Mouse (Mus musculus) hindbrain, embryonic 13.5 days (tissue): Measurements from ENCODE around the gene Slc30a10. TPM values are rescaled to one million over a fixed set of nuclear protein-coding genes. Genes with fewer than 3 reads are reported as not detected.
A peak's percentile ranks its signal among the peaks of the same experiment; 100 is the strongest.

Experiments
- ATAC-seq: fragments of 200-750 bp; cut with Nextera tagmentation; 2 replicates; pipeline ENCODE4 v1.8.0; 2017; ENCODE audit warnings: moderate TSS enrichment; ENCODE audit not compliant: low FRiP score
- H3K27ac ChIP-seq: fragments of 300-500 bp; sonication (generic); 2 replicates; pipeline ENCODE4 v1.5.1; 2015; ENCODE audit warnings: inconsistent platforms, mild to moderate bottlenecking, moderate library complexity
- H3K27me3 ChIP-seq: fragments of 300-500 bp; sonication (generic); 2 replicates; pipeline ENCODE4 v1.6.1; 2015; ENCODE audit warnings: mild to moderate bottlenecking, inconsistent platforms
- H3K36me3 ChIP-seq: fragments of 300-500 bp; sonication (generic); 2 replicates; pipeline ENCODE4 v1.6.1; 2015; ENCODE audit warnings: mild to moderate bottlenecking, inconsistent platforms
- H3K4me1 ChIP-seq: fragments of 300-500 bp; sonication (generic); replicated peaks from 2 replicates; pipeline ENCODE4 v1.6.1; 2015; ENCODE audit warnings: inconsistent platforms
- H3K4me2 ChIP-seq: fragments of 300-500 bp; sonication (generic); 2 replicates; pipeline ENCODE4 v1.6.1; 2015; ENCODE audit warnings: inconsistent platforms, mild to moderate bottlenecking, moderate library complexity
- H3K4me3 ChIP-seq: fragments of 300-500 bp; sonication (generic); 2 replicates; pipeline ENCODE4 v1.5.1; 2015; ENCODE audit warnings: mild to moderate bottlenecking, inconsistent platforms
- H3K9ac ChIP-seq: fragments of 300-500 bp; sonication (generic); 2 replicates; pipeline ENCODE4 v1.6.1; 2015; ENCODE audit warnings: mild to moderate bottlenecking, inconsistent platforms
- H3K9me3 ChIP-seq: fragments of 300-500 bp; sonication (generic); 2 replicates; pipeline ENCODE4 v1.6.1; 2016; ENCODE audit warnings: inconsistent platforms
- WGBS: fragments of 180-500 bp; shearing (Covaris S2); methylation state at CpG from one replicate; pipeline ENCODE4 v1.1.7; 2015; 5-methylcytosine and 5-hydroxymethylcytosine counted together
- polyA plus RNA-seq: library from polyadenylated mRNA; unstranded; fragments of >200 nt; fragmentation: Nextera tagmentation; extraction: Ambion mirVana; gene quantifications from 2 replicates; pipeline ENCODE4 v1.2.1, GENCODE M21; 2015

Gene Slc30a10
- polyA plus RNA-seq, 1 experiment from 2014 or later: 3.8 TPM

GRCm38 (mm10) chr1:185441703-185442472 is 12.8 kb upstream of the Slc30a10 start:
- Histone ChIP-seq H3K4me1 (peaks cover 23% of the 10 kb centered on the region), H3K9me3 (no peaks in the 10 kb centered on the region), H3K9ac (no peak overlapping the region), H3K4me2 (no peak overlapping the region), H3K27ac (peak overlapping the region; percentile 56), H3K27me3 (no peaks in the 10 kb centered on the region), H3K4me3 (no peak overlapping the region), H3K36me3 (no peaks in the 10 kb centered on the region)
- peak; percentile 73; the same call in 1 of the 2 replicates for ATAC-seq
- WGBS: 54% methylated on average over 18 of the region's 18 CpGs

DNA sequence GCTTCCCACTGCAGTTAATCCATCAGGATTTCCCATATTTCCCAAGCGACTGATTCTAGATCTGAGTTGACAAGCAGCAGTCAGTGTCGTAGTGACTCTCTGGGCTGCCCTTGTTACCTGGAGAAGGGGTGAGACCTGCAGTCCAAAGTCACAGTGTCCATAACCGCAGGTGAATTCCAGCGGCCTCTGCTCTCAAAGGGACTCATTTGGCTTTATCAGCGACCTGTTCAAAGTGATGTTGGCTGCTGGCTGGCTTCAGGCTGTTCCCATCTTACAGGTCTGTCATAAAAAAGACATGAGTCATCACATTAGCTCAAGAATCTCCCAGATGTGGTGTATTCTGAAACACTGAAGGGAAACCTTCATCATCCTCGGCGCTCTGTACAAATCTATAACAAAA is 5.7 kb upstream of the Slc30a10 start:
- Histone ChIP-seq H3K36me3 (no peaks in the 10 kb centered on the region), H3K9me3 (no peaks in the 10 kb centered on the region), H3K4me1 (no peaks in the 10 kb centered on the region), H3K27ac (no peak overlapping the region), H3K27me3 (peaks cover 8% of the 10 kb centered on the region), H3K4me3 (no peak overlapping the region), H3K9ac (no peak overlapping the region), H3K4me2 (no peak overlapping the region)
- WGBS: 96% methylated on average over 7 of the region's 7 CpGs
- no peak for ATAC-seq

- Histone ChIP-seq H3K27ac (no peak overlapping the region), H3K4me1 (peaks cover 5% of the 10 kb centered on the region)
- WGBS: 80% methylated on average over 2 of the region's 2 CpGs
Observed at GRCm38 (mm10) chr1:185449727-185450126, 4.9 kb upstream of the Slc30a10 start.

GRCm38 (mm10) chr1:185451077-185451476 is 3.6 kb upstream of the Slc30a10 start:
- Histone ChIP-seq H3K4me3 (no peak overlapping the region), H3K9ac (no peak overlapping the region), H3K27me3 (peaks cover 30% of the 10 kb centered on the region), H3K9me3 (no peaks in the 10 kb centered on the region), H3K27ac (no peak overlapping the region), H3K4me1 (peaks cover 13% of the 10 kb centered on the region), H3K36me3 (no peaks in the 10 kb centered on the region), H3K4me2 (no peak overlapping the region)
- WGBS: 86% methylated on average over 8 of the region's 8 CpGs
- no peak for ATAC-seq

More at GRCm38 (mm10) chr1:185449727-185450126, 4.9 kb upstream of the Slc30a10 start:
- Histone ChIP-seq H3K36me3 (no peaks in the 10 kb centered on the region), H3K27me3 (peaks cover 16% of the 10 kb centered on the region), H3K4me3 (no peak overlapping the region), H3K9me3 (no peaks in the 10 kb centered on the region), H3K9ac (no peak overlapping the region), H3K4me2 (no peak overlapping the region)
- no peak for ATAC-seq

- Histone ChIP-seq H3K36me3 (no peaks in the 10 kb centered on the region), H3K9ac (no peak overlapping the region), H3K4me3 (no peak overlapping the region), H3K27me3 (peaks cover 34% of the 10 kb centered on the region), H3K9me3 (no peaks in the 10 kb centered on the region), H3K27ac (no peak overlapping the region), H3K4me1 (peaks cover 13% of the 10 kb centered on the region), H3K4me2 (no peak overlapping the region)
- ATAC-seq: no peak
- 90% methylated on average over 3 of the region's 3 CpGs for WGBS
Observed at GRCm38 (mm10) chr1:185451495-185451894, 3.2 kb upstream of the Slc30a10 start.

DNA sequence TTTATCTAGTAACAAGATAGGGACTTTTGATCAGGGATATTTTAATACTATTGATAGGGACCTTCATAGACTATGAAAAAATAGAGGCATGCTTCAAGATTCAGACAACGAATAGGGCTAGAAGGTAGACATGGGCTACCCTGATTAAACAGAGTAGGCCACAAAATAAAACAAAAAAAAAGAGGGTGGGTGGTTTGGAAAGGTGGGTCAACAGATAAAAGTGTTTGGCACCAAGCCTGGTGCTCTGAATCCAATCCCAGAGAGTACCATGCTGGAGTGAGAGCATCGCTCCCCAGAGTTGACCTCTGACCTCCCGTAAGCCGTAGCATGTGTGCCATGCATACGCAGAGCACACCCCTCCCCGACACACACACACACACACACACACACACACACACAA is 2.2 kb upstream of the Slc30a10 start:
- Histone ChIP-seq H3K4me2 (no peak overlapping the region), H3K4me1 (peaks cover 13% of the 10 kb centered on the region), H3K4me3 (no peak overlapping the region), H3K9ac (no peak overlapping the region), H3K9me3 (no peaks in the 10 kb centered on the region), H3K27me3 (peaks cover 38% of the 10 kb centered on the region), H3K27ac (no peak overlapping the region), H3K36me3 (no peaks in the 10 kb centered on the region)
- no peak for ATAC-seq
- WGBS: 98% methylated on average over 6 of the region's 6 CpGs

DNA sequence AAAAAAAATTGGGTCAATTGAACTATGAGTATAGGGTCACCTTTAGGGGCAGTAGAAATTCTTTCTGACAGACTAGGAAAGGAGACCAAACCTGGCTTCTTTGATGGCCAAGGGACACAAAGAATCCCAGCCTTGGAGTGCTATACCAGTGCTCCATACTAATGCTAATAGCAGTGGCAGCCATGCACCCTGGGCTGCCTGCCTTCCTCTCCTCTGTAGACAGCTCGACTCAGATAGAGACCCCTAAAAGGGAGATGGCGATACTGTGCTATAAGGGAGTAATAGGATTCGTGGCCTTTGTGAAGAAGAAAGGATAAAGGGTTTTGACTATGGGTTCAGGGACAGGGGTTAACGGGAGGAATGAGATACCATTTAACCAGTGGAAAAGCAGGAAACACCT is 504 bp upstream of the Slc30a10 start:
- Histone ChIP-seq H3K27me3 (peaks cover 38% of the 10 kb centered on the region), H3K36me3 (no peaks in the 10 kb centered on the region), H3K9ac (peak overlapping the region; percentile 82), H3K4me2 (peak overlapping the region; percentile 85), H3K27ac (no peak overlapping the region), H3K4me1 (peaks cover 13% of the 10 kb centered on the region), H3K4me3 (peak overlapping the region; percentile 64), H3K9me3 (no peaks in the 10 kb centered on the region)
- ATAC-seq: 0 out of 2 replicates have a peak, but pooled peaks have one; percentile 1
- 49% methylated on average over 4 of the region's 4 CpGs for WGBS

DNA sequence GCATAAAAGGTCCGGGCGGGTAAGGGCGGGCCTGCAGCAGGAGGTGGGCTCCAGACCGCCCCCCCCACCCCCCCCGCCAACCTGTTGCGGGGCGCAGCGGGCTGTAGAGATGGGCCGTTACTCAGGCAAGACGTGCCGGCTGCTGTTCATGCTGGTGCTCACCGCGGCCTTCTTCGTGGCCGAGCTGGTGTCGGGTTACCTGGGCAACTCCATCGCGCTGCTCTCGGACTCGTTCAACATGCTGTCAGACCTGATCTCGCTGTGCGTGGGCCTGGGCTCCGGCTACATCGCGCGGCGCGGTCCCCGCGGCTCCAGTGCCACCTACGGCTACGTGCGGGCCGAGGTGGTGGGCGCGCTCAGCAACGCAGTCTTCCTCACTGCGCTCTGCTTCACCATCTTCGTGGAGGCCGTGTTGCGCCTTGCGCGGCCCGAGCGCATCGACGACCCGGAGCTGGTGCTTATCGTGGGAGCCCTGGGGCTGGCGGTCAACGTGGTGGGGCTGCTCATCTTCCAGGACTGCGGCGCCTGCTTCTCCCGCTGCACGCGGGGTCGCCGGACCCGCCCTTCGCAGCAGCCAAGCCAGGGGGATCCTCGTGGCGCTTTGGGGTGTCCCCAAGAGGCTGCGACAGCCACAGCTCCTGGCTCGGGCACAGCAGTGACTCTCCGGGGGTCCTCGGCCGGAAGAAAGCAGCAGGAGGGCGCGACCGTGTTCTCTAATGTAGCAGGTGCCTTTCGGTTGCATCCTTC is 480 bp downstream of the Slc30a10 start:
- Histone ChIP-seq H3K27ac (peak overlapping the region; percentile 42; the same call in 1 of the 2 replicates), H3K27me3 (peaks cover 41% of the 10 kb centered on the region), H3K4me2 (peak overlapping the region; percentile 85), H3K36me3 (no peaks in the 10 kb centered on the region), H3K9me3 (no peaks in the 10 kb centered on the region), H3K4me1 (peaks cover 13% of the 10 kb centered on the region), H3K9ac (peak overlapping the region; percentile 82), H3K4me3 (peak overlapping the region; percentile 64)
- under 1% methylated on average over 67 of the region's 71 CpGs for WGBS
- ATAC-seq: peak; percentile 63

GRCm38 (mm10) chr1:185456327-185456726 is 1.7 kb downstream of the Slc30a10 start:
- Histone ChIP-seq H3K4me2 (peak overlapping the region; percentile 85), H3K4me3 (peak overlapping the region; percentile 64), H3K4me1 (peaks cover 13% of the 10 kb centered on the region), H3K27ac (no peak overlapping the region), H3K36me3 (no peaks in the 10 kb centered on the region), H3K9me3 (no peaks in the 10 kb centered on the region), H3K9ac (no peak overlapping the region), H3K27me3 (peaks cover 41% of the 10 kb centered on the region)
- no peak for ATAC-seq
- WGBS: 85% methylated on average over 9 of the region's 9 CpGs

- Histone ChIP-seq H3K4me2 (no peak overlapping the region), H3K27me3 (peaks cover 21% of the 10 kb centered on the region), H3K9ac (no peak overlapping the region), H3K4me1 (peaks cover 5% of the 10 kb centered on the region), H3K36me3 (peaks cover 5% of the 10 kb centered on the region; the same call in 1 of the 2 replicates), H3K27ac (no peak overlapping the region), H3K4me3 (no peak overlapping the region), H3K9me3 (no peaks in the 10 kb centered on the region)
- WGBS: 90% methylated on average over 5 of the region's 5 CpGs
- ATAC-seq: no peak
Observed at GRCm38 (mm10) chr1:185460096-185460495, 5.4 kb downstream of the Slc30a10 start.

GRCm38 (mm10) chr1:185462889-185463288 is 8.2 kb downstream of the Slc30a10 start:
- Histone ChIP-seq H3K4me2 (no peak overlapping the region), H3K4me1 (no peaks in the 10 kb centered on the region), H3K27me3 (0 out of 2 replicates have a peak, but pooled peaks cover 3% of the 10 kb centered on the region), H3K36me3 (peaks cover 5% of the 10 kb centered on the region; the same call in 1 of the 2 replicates), H3K9ac (no peak overlapping the region), H3K27ac (no peak overlapping the region), H3K9me3 (no peaks in the 10 kb centered on the region), H3K4me3 (no peak overlapping the region)
- ATAC-seq: no peak
- WGBS: 69% methylated on average over 5 of the region's 5 CpGs

DNA sequence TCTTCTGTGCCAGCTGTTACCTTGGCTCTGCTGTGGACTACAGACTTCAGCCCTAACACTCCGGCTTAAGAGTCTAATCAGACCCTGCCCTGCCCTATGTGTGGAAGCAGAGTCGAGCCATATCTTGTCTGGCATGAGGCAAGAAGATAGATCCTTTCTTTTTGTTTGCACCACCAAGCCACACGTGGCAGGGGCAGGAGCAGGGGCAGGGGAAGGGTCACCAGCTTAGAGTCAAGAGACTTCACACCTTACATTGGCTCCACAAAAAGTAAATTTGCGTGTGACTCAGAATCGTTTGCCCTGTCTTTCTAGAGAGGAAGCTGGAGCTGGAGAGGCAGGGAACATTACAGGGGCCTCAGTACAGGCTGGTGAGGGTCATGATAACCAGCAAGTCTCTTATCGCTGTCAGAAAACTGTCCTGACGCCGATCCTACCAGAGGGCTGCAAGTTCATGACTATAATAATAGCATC is 14.9 kb downstream of the Slc30a10 start:
- Histone ChIP-seq H3K4me2 (no peak overlapping the region), H3K36me3 (no peaks in the 10 kb centered on the region), H3K27me3 (no peaks in the 10 kb centered on the region), H3K9ac (no peak overlapping the region), H3K4me3 (no peak overlapping the region), H3K27ac (no peak overlapping the region), H3K4me1 (no peaks in the 10 kb centered on the region), H3K9me3 (no peaks in the 10 kb centered on the region)
- 78% methylated on average over 8 of the region's 8 CpGs for WGBS
- no peak for ATAC-seq
